Mouse (Mus musculus) limb, embryonic 14.5 days (tissue): Measurements from ENCODE around the gene Kcnq5. TPM values are rescaled to one million over a fixed set of nuclear protein-coding genes. Genes with fewer than 3 reads are reported as not detected.
"Not testable (repeated sequence)": the region's sequence is repeated elsewhere in the genome, so short reads cannot be mapped to it uniquely, and the experiment has no call there.

Source experiments
- ATAC-seq: fragments of 200-750 bp; cut with Nextera tagmentation; 2 replicates; pipeline ENCODE4 v1.8.0; 2017; ENCODE audit warnings: low read depth, moderate number of reproducible peaks, moderate TSS enrichment; ENCODE audit not compliant: low FRiP score
- DNase-seq: peaks from one replicate; pipeline ENCODE4 v3.0.0-alpha.2; 2015; ENCODE audit warnings: low spot score
- H3K27ac ChIP-seq: fragments of 300-500 bp; sonication (generic); replicated peaks from 2 replicates; pipeline ENCODE4 v1.5.1; 2014; ENCODE audit warnings: low read depth, mild to moderate bottlenecking, low read length, moderate library complexity, mixed read lengths
- H3K27me3 ChIP-seq: fragments of 300-500 bp; sonication (generic); 2 replicates; pipeline ENCODE4 v1.6.1; 2014; ENCODE audit warnings: low read length, mixed read lengths; ENCODE audit not compliant: control insufficient read depth, insufficient read depth
- H3K36me3 ChIP-seq: fragments of 300-500 bp; sonication (generic); 2 replicates; pipeline ENCODE4 v1.6.1; 2014; ENCODE audit warnings: mild to moderate bottlenecking, low read length, moderate library complexity, mixed read lengths; ENCODE audit not compliant: control insufficient read depth, insufficient read depth
- H3K4me1 ChIP-seq: fragments of 300-500 bp; sonication (generic); 2 replicates; pipeline ENCODE4 v1.6.1; 2014; ENCODE audit warnings: antibody characterized with exemption, low read length, mixed read lengths; ENCODE audit not compliant: control insufficient read depth, insufficient read depth
- H3K4me2 ChIP-seq: fragments of 300-500 bp; sonication (generic); replicated peaks from 2 replicates; pipeline ENCODE4 v1.6.1; 2014; ENCODE audit warnings: low read depth, mild to moderate bottlenecking, low read length, moderate library complexity; ENCODE audit not compliant: severe bottlenecking
- H3K4me3 ChIP-seq: fragments of 300-500 bp; sonication (generic); replicated peaks from 2 replicates; pipeline ENCODE4 v1.5.1; 2014; ENCODE audit warnings: low read length
- H3K9ac ChIP-seq: fragments of 300-500 bp; sonication (generic); 2 replicates; pipeline ENCODE4 v1.6.1; 2014; ENCODE audit warnings: mild to moderate bottlenecking, low read depth, low read length, moderate library complexity; ENCODE audit not compliant: severe bottlenecking
- H3K9me3 ChIP-seq: fragments of 300-500 bp; sonication (generic); 2 replicates; pipeline ENCODE4 v1.6.1; 2016; ENCODE audit warnings: low read length; ENCODE audit not compliant: control insufficient read depth
- POLR2A ChIP-seq: fragments of 200-500 bp; IDR thresholded peaks from 2 replicates; pipeline ENCODE4 v1.8.0; 2012; ENCODE audit warnings: inconsistent platforms, mild to moderate bottlenecking, moderate library complexity, borderline replicate concordance; ENCODE audit not compliant: insufficient read depth, insufficient read length; ENCODE audit errors: extremely low read depth
- WGBS: fragments of 180-500 bp; shearing (Covaris S2); extraction: QIAGEN DNeasy Blood & Tissue Kit; methylation state at CpG from one replicate; pipeline ENCODE4 v1.1.7; 2014; 5-methylcytosine and 5-hydroxymethylcytosine counted together
- polyA plus RNA-seq, 2 experiments: library from polyadenylated mRNA; depleted of rRNA in 1 of 2; stranded (reverse) in 1 of 2; unstranded in 1 of 2; fragments of >200 nt; fragmentation: Nextera tagmentation in 1 of 2; extraction: Ambion mirVana in 1 of 2; gene quantifications; 2 replicates each; pipeline versions ENCODE4 v1.2.1 to v1.2.3; 2012 to 2014

The Kcnq5 gene
- polyA plus RNA-seq, 2 experiments = 2.3 to 2.5 TPM

DNA sequence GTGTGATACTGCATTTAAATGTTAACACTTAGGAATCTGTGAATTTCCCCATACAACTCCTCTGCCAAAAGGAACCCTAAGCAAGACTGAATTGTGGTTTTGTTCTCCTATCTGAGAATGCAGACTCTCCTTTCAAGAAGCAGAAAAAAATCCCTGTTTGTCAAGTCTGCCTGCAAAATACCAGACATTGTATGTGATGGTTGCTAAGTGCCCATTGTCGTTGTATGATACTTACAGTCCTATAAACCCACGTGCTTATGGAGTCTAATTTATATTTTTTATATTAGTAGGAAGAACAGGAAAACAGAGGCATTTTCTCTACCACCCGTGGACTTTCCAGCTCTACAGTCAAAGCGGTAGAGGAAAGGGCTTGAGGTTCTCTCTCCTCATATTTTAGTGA lies 367.9 kb downstream of the Kcnq5 start:
- ATAC-seq (no peak), DNase-seq (no peak)
- Histone ChIP-seq H3K4me1 (no peaks in the 10 kb centered on the region), H3K36me3 (no peaks in the 10 kb centered on the region), H3K27me3 (no peaks in the 10 kb centered on the region), H3K4me2 (no peak overlapping the region), H3K4me3 (no peak overlapping the region), H3K9me3 (no peaks in the 10 kb centered on the region), H3K9ac (no peak overlapping the region), H3K27ac (no peak overlapping the region)
- TF ChIP-seq POLR2A = no peak
- WGBS = 66% methylated on average over 4 of the region's 4 CpGs

DNA sequence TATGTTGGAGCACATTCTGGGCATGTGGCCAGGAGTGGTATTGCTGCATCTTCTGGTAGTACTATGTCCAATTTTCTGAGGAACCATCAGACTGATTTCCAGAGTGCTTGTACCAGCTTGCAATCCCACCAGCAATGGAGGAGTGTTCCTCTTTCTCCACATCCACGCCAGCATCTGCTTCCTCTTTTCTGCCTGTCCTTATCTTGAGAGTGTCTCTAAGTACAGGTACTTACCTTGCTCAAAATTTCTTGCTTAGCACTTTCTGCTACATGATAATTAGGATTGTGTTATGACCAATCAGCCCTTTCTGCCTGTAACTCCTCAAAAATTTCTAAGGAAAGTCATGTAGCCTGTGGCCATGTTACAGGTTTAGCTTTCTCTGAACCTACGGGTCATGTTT lies 394.3 kb downstream of the Kcnq5 start:
- DNase-seq, H3K36me3 ChIP-seq, H3K9me3 ChIP-seq, H3K4me1 ChIP-seq, H3K27me3 ChIP-seq, ATAC-seq, H3K9ac ChIP-seq, H3K4me2 ChIP-seq, H3K4me3 ChIP-seq, H3K27ac ChIP-seq: not testable (repeated sequence)
- WGBS = 87% methylated on average over 2 of the region's 2 CpGs

DNA sequence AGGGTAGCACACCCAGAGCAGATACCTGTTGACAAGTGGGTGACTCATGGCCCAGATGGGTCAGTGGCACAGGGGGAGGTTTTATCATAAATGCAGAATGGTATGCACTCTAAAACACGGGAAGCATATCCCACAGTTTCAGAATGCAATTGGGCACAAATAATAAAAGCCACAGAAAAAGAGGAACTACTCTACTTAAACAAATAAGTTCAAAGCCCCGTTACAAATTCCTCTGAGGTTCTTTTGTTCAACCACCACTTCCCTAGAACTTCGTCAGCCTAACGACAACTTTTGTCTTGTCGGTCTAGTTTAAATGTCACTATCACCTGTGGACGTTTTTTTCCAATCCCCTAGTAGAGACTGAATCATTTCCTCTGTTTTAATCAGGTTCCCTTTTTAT lies 407.1 kb downstream of the Kcnq5 start:
- WGBS = 70% methylated on average over 6 of the region's 6 CpGs

DNA sequence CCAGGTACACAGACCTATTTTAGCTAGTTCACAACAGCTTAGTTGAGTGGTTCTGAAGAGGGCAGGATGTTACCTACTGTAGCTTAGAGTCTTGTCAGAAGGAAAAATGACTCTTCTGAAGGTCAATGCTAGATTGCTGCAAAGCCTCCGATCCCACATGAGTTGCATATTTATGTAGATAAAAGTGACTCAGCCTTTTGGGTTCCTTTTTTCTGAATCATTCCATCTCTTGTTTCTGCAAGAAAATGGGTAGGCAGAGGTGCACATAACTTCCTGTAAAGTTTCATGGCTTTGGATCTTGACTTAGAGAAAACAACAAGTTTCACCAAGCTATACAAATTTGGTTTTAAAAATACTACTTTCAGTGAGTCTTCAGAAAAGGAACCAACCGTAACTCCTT lies 409.0 kb downstream of the Kcnq5 start:
- no peaks in the 10 kb centered on the region for H3K9me3 ChIP-seq
- H3K4me3 ChIP-seq = no peak overlapping the region
- H3K27ac ChIP-seq = no peak overlapping the region
- no peak overlapping the region for H3K4me2 ChIP-seq
- WGBS = 92% methylated on average over 2 of the region's 2 CpGs
- TF ChIP-seq POLR2A = no peak
- H3K27me3 ChIP-seq = no peaks in the 10 kb centered on the region
- ATAC-seq (no peak), DNase-seq (no peak)
- no peaks in the 10 kb centered on the region for H3K36me3 ChIP-seq
- H3K4me1 ChIP-seq = no peaks in the 10 kb centered on the region
- H3K9ac ChIP-seq = no peak overlapping the region

More for the DNA sequence above, 407.1 kb downstream of the Kcnq5 start:
- Histone ChIP-seq H3K36me3 (no peaks in the 10 kb centered on the region), H3K27me3 (no peaks in the 10 kb centered on the region), H3K9me3 (no peaks in the 10 kb centered on the region), H3K4me3 (no peak overlapping the region), H3K9ac (no peak overlapping the region), H3K4me1 (no peaks in the 10 kb centered on the region), H3K4me2 (no peak overlapping the region), H3K27ac (no peak overlapping the region)
- no peak for TF ChIP-seq POLR2A
- DNase-seq = no peak
- no peak for ATAC-seq

DNA sequence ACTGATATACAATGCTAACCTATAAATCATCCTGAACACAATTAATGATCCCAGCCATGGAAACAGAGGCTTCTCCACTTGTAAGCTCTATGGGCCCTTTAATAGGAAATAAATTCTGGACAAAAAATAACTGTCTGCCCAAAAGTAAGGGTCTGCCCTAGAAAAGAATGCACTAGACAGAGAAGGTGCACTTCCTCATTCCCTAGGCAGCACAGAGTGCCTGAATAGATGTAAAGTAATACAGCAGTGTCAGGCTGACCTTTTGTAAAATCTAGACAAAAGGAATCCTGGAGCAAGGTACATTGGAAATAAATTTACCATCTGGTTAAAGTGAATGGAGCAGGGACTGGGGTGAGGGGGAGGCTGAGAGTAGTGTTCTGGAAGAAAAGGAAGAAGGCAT lies 417.8 kb downstream of the Kcnq5 start:
- TF ChIP-seq POLR2A = no peak
- H3K36me3 ChIP-seq = no peaks in the 10 kb centered on the region
- H3K9me3 ChIP-seq = no peaks in the 10 kb centered on the region
- H3K4me3 ChIP-seq = no peak overlapping the region
- H3K9ac ChIP-seq = no peak overlapping the region
- no peak overlapping the region for H3K4me2 ChIP-seq
- H3K27me3 ChIP-seq = no peaks in the 10 kb centered on the region
- no peaks in the 10 kb centered on the region for H3K4me1 ChIP-seq
- ATAC-seq = no peak
- DNase-seq = no peak
- H3K27ac ChIP-seq = no peak overlapping the region

DNA sequence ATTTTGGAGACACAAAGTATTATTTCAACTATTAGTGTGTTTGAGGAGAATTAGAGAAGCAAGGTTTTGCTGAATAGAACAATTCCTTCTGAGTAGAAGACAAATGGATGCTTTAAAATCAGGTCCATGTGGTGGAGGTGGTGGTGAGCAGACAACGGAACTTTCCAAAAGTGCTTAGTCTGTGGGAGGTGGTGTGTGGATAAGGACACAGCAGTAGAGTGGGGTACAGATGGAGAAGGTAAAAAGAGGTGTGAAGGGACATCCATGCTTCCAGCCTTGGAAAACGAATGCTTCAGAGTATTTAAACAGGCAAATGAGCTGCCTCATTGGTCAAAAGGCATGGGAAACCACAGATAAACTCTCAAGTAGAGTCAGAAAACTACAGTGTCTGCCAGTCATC lies 422.3 kb downstream of the Kcnq5 start:
- no peak for TF ChIP-seq POLR2A
- Histone ChIP-seq H3K4me1 (no peaks in the 10 kb centered on the region), H3K9me3 (no peaks in the 10 kb centered on the region), H3K27me3 (no peaks in the 10 kb centered on the region), H3K4me2 (no peak overlapping the region), H3K4me3 (no peak overlapping the region), H3K9ac (no peak overlapping the region), H3K36me3 (no peaks in the 10 kb centered on the region), H3K27ac (no peak overlapping the region)
- DNase-seq (no peak), ATAC-seq (no peak)
- 73% methylated on average over 2 of the region's 2 CpGs for WGBS
